Mouse (Mus musculus) heart, adult 2 months (tissue): ENCODE data around the gene Otud7b. TPM values are rescaled to one million over a fixed set of nuclear protein-coding genes. Genes with fewer than 3 reads are reported as not detected.

ENCODE experiments used
- DNase-seq, 2 experiments: peaks; one replicate each; pipeline ENCODE4 v3.0.0; 2021
- H3K27ac ChIP-seq: fragments of 200-600 bp; 2 replicates; pipeline ENCODE4 v1.8.1; 2022
- H3K27me3 ChIP-seq: fragments of 200-500 bp; 2 replicates; pipeline ENCODE4 v1.6.1; 2012; ENCODE audit warnings: mild to moderate bottlenecking, low read length, inconsistent platforms, mixed read lengths; ENCODE audit not compliant: control insufficient read depth, insufficient read depth
- H3K36me3 ChIP-seq: fragments of 200-500 bp; 2 replicates; pipeline ENCODE4 v1.6.1; 2012; ENCODE audit warnings: low read length, inconsistent platforms; ENCODE audit not compliant: control insufficient read depth, insufficient read depth
- H3K4me1 ChIP-seq: fragments of 200-500 bp; 2 replicates; pipeline ENCODE4 v1.6.1; 2011; ENCODE audit warnings: low read length; ENCODE audit not compliant: control insufficient read depth, insufficient read depth
- H3K4me3 ChIP-seq: fragments of 200-600 bp; 2 replicates; pipeline ENCODE4 v1.8.1; 2022
- H3K79me2 ChIP-seq: fragments of 200-500 bp; replicated peaks from 2 replicates; pipeline ENCODE4 v1.6.1; 2012; ENCODE audit warnings: mild to moderate bottlenecking, inconsistent platforms, low read length, moderate library complexity, mixed read lengths; ENCODE audit not compliant: control insufficient read depth, insufficient read depth
- H3K9ac ChIP-seq: fragments of 200-500 bp; 2 replicates; pipeline ENCODE4 v1.6.1; 2012; ENCODE audit warnings: low read depth, mild to moderate bottlenecking, control low read depth, inconsistent platforms, low read length, mixed read lengths
- CTCF ChIP-seq: fragments of 200-600 bp; IDR thresholded peaks from 2 replicates; pipeline ENCODE4 v1.8.1; 2022; ENCODE audit warnings: antibody characterized with exemption, mild to moderate bottlenecking, moderate library complexity
- EP300 ChIP-seq: fragments of 200-500 bp; IDR thresholded peaks from 2 replicates; pipeline ENCODE4 v1.6.1; 2011; ENCODE audit warnings: low read depth, low read length, control low read depth; ENCODE audit not compliant: insufficient read depth
- POLR2A ChIP-seq: fragments of 200-500 bp; IDR thresholded peaks from 2 replicates; pipeline ENCODE4 v1.6.1; 2011; ENCODE audit warnings: mild to moderate bottlenecking, low read depth, low read length, control low read depth; ENCODE audit not compliant: insufficient read depth
- WGBS: fragments of 180-500 bp; shearing (Covaris S2); methylation state at CpG from one replicate; pipeline ENCODE4 v1.1.7; 2018; 5-methylcytosine and 5-hydroxymethylcytosine counted together
- intact Hi-C: fragments of 180-260 bp; cut with DNase I; formaldehyde crosslinking; loops from one replicate; pipeline ENCODE4 v1.15.1; 2025
- polyA plus RNA-seq: library from polyadenylated mRNA; depleted of rRNA; stranded (reverse); fragments of >200 nt; gene quantifications from 2 replicates; pipeline ENCODE4 v1.2.3, GENCODE M21; 2012
- total RNA-seq, 2 experiments: library from RNA; stranded (reverse); gene quantifications; 2 replicates each; pipeline ENCODE4 v1.2.3; 2021

Otud7b gene
- total and polyA plus RNA-seq, 3 experiments: 10.9 to 57.4 (median 46.0) TPM

GRCm38 (mm10) chr3:96106151-96106550, 1.8 kb downstream of the Otud7b start:
- Histone ChIP-seq H3K36me3 (peaks cover 14% of the 10 kb centered on the region), H3K4me1 (peaks cover 5% of the 10 kb centered on the region), H3K27me3 (no peaks in the 10 kb centered on the region), H3K9ac (no peak overlapping the region), H3K4me3 (no peak overlapping the region), H3K27ac (no peak overlapping the region; the same call in 1 of the 2 replicates), H3K79me2 (peaks cover 2% of the 10 kb centered on the region; the same call in 1 of the 2 replicates)
- 80% methylated on average over 4 of the region's 4 CpGs for WGBS
- DNase-seq: no peak
- TF ChIP-seq EP300: no peak
- no peak for TF ChIP-seq POLR2A
- TF ChIP-seq CTCF: no peak
- intact Hi-C loops: no loop called here

- WGBS: 88% methylated on average over 3 of the region's 3 CpGs
- TF ChIP-seq POLR2A: no peak
- TF ChIP-seq EP300: no peak
- no peak for TF ChIP-seq CTCF
- Histone ChIP-seq H3K4me3 (no peak overlapping the region), H3K9ac (no peak overlapping the region), H3K79me2 (peaks cover 2% of the 10 kb centered on the region; the same call in 1 of the 2 replicates), H3K27me3 (no peaks in the 10 kb centered on the region), H3K4me1 (peaks cover 6% of the 10 kb centered on the region), H3K27ac (no peak overlapping the region), H3K36me3 (peaks cover 25% of the 10 kb centered on the region)
- DNase-seq: no peak
- intact Hi-C loops: no loop called here
Observed at GRCm38 (mm10) chr3:96108315-96108714, 4.0 kb downstream of the Otud7b start.

GRCm38 (mm10) chr3:96113251-96113650, 8.9 kb downstream of the Otud7b start:
- intact Hi-C loops: no loop called here
- no peaks in the 10 kb centered on the region for H3K27me3 ChIP-seq
- WGBS: 16% methylated on average over 3 of the region's 3 CpGs
- H3K4me1 ChIP-seq: peaks cover 5% of the 10 kb centered on the region
- TF ChIP-seq EP300: no peak
- no peak for TF ChIP-seq POLR2A
- TF ChIP-seq CTCF: no peak
- no peak overlapping the region for H3K27ac ChIP-seq
- peaks cover 14% of the 10 kb centered on the region for H3K36me3 ChIP-seq
- DNase-seq: no peak
- H3K4me3 ChIP-seq: no peak overlapping the region
- H3K79me2 ChIP-seq: peaks cover 4% of the 10 kb centered on the region
- H3K9ac ChIP-seq: no peak overlapping the region

GRCm38 (mm10) chr3:96118142-96118541, 13.8 kb downstream of the Otud7b start:
- no peak for DNase-seq
- no peaks in the 10 kb centered on the region for H3K27me3 ChIP-seq
- TF ChIP-seq POLR2A: no peak
- TF ChIP-seq CTCF: no peak
- TF ChIP-seq EP300: no peak
- 76% methylated on average over 2 of the region's 2 CpGs for WGBS
- H3K36me3 ChIP-seq: peaks cover 8% of the 10 kb centered on the region
- no peak overlapping the region for H3K4me3 ChIP-seq
- no peak overlapping the region for H3K9ac ChIP-seq
- peaks cover 6% of the 10 kb centered on the region for H3K79me2 ChIP-seq
- H3K27ac ChIP-seq: no peak overlapping the region
- H3K4me1 ChIP-seq: peaks cover 2% of the 10 kb centered on the region
- intact Hi-C loops: no loop called here

GRCm38 (mm10) chr3:96118702-96119101, 14.4 kb downstream of the Otud7b start:
- no peak for TF ChIP-seq CTCF
- TF ChIP-seq POLR2A: no peak
- no peak for TF ChIP-seq EP300

GRCm38 (mm10) chr3:96124235-96124634, 19.9 kb downstream of the Otud7b start:
- no peak for DNase-seq
- Histone ChIP-seq H3K4me1 (peaks cover 4% of the 10 kb centered on the region), H3K36me3 (peaks cover 8% of the 10 kb centered on the region), H3K79me2 (peaks cover 4% of the 10 kb centered on the region), H3K9ac (no peak overlapping the region), H3K27me3 (no peaks in the 10 kb centered on the region), H3K4me3 (no peak overlapping the region), H3K27ac (no peak overlapping the region)
- intact Hi-C loops: no loop called here
- 89% methylated on average over 5 of the region's 5 CpGs for WGBS
- no peak for TF ChIP-seq EP300
- no peak for TF ChIP-seq CTCF
- TF ChIP-seq POLR2A: no peak

More at GRCm38 (mm10) chr3:96118702-96119101, 14.4 kb downstream of the Otud7b start:
- Histone ChIP-seq H3K4me3 (no peak overlapping the region), H3K79me2 (peaks cover 5% of the 10 kb centered on the region), H3K36me3 (peaks cover 3% of the 10 kb centered on the region), H3K27ac (no peak overlapping the region), H3K9ac (no peak overlapping the region), H3K4me1 (peaks cover 1% of the 10 kb centered on the region), H3K27me3 (no peaks in the 10 kb centered on the region)
- WGBS: 77% methylated on average over 2 of the region's 2 CpGs
- intact Hi-C loops: no loop called here
- DNase-seq: no peak
